Mouse (Mus musculus): ENCODE measurements around the gene Flywch1. TPM values are rescaled to one million over a fixed set of nuclear protein-coding genes. Genes with fewer than 3 reads are reported as not detected.

The Flywch1 gene
- polyA plus RNA-seq, 1 experiment = 2.3 TPM

GRCm38 (mm10) chr17:23748631-23749391 is 22.6 kb downstream of the Flywch1 start:
- Histone ChIP-seq H3K27me3 (ENCODE audit: control insufficient read depth) (peaks cover 49% of the 10 kb centered on the region), H3K4me1 (ENCODE audit: control insufficient read depth) (peaks cover 9% of the 10 kb centered on the region)

GRCm38 (mm10) chr17:23748026-23748425 is 23.4 kb downstream of the Flywch1 start:
- H3K36me3 ChIP-seq (ENCODE audit: control insufficient read depth) = no peaks in the 10 kb centered on the region
- H3K4me3 ChIP-seq (replicated peaks) = no peak overlapping the region
- peaks cover 8% of the 10 kb centered on the region; the same call in 1 of the 2 replicates for H3K9me3 ChIP-seq (ENCODE audit: control insufficient read depth, low read length)
- TF ChIP-seq GATA1 (IDR thresholded peaks at IDR 0.05; ENCODE audit: low read length) = no peak
- no peak for TF ChIP-seq TAL1 (IDR thresholded peaks at IDR 0.05; ENCODE audit: low read length)
- peaks cover 57% of the 10 kb centered on the region for H3K27me3 ChIP-seq (ENCODE audit: control insufficient read depth)
- H3K4me1 ChIP-seq (ENCODE audit: control insufficient read depth) = peaks cover 9% of the 10 kb centered on the region

More at GRCm38 (mm10) chr17:23748631-23749391, 22.6 kb downstream of the Flywch1 start:
- TF ChIP-seq GATA1 (IDR thresholded peaks at IDR 0.05; ENCODE audit: low read length) (no peak), TAL1 (IDR thresholded peaks at IDR 0.05; ENCODE audit: low read length) (no peak)
- H3K4me3 ChIP-seq (replicated peaks) = peak overlapping the region; percentile 47
- H3K9me3 ChIP-seq (ENCODE audit: control insufficient read depth, low read length) = peaks cover 6% of the 10 kb centered on the region; the same call in 1 of the 2 replicates
- no peaks in the 10 kb centered on the region; the same call in 1 of the 2 replicates for H3K36me3 ChIP-seq (ENCODE audit: control insufficient read depth)

DNA sequence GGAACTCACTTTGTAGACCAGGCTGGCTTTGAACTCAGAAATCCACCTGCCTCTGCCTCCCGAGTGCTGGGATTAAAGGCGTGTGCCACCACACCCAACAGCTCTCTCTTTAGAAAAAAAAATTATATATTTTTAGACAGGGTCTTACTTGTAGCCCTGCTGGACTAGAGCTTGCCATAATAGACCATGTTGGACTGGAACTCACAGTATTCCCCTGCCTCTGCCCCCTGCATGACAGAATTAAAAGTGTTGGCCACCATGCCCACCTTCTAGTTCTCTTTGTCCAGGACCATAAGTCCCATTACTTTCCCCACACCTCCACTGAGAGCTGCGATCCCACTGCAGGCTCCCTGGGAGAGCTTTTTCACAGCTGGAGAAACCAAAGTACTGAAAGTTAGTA is 23.9 kb downstream of the Flywch1 start:
- Histone ChIP-seq H3K36me3 (ENCODE audit: control insufficient read depth) (no peaks in the 10 kb centered on the region), H3K4me3 (replicated peaks) (no peak overlapping the region), H3K9me3 (ENCODE audit: control insufficient read depth, low read length) (peaks cover 12% of the 10 kb centered on the region; the same call in 1 of the 2 replicates), H3K4me1 (ENCODE audit: control insufficient read depth) (peaks cover 11% of the 10 kb centered on the region), H3K27me3 (ENCODE audit: control insufficient read depth) (peaks cover 63% of the 10 kb centered on the region)
- TF ChIP-seq TAL1 (IDR thresholded peaks at IDR 0.05; ENCODE audit: low read length) (no peak), GATA1 (IDR thresholded peaks at IDR 0.05; ENCODE audit: low read length) (no peak)

DNA sequence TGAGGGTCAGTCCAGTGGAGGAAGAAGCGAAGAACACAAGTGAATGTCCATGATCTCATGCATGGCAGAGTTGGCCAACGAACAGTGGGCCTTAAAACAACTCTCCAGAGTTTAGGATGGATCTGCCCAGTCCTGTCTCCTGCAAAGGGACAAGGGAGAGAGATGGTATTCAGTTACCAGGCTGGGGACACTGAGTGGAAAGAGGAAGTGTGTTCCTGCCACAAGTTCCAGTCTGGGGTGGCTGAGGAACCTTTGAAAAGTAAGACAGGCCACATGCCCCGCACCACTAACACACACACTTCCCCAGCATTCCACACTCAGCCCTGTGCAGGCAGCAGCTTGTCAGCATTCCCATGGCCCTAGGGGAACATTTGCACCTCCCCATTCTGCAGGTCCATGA is 24.6 kb downstream of the Flywch1 start:
- Histone ChIP-seq H3K4me1 (ENCODE audit: control insufficient read depth) (peaks cover 18% of the 10 kb centered on the region), H3K27me3 (ENCODE audit: control insufficient read depth) (peaks cover 70% of the 10 kb centered on the region), H3K4me3 (replicated peaks) (no peak overlapping the region), H3K36me3 (ENCODE audit: control insufficient read depth) (no peaks in the 10 kb centered on the region), H3K9me3 (ENCODE audit: control insufficient read depth, low read length) (peaks cover 18% of the 10 kb centered on the region; the same call in 1 of the 2 replicates)
- TF ChIP-seq GATA1 (IDR thresholded peaks at IDR 0.05; ENCODE audit: low read length) (no peak), TAL1 (IDR thresholded peaks at IDR 0.05; ENCODE audit: low read length) (no peak)

- Histone ChIP-seq H3K4me1 (ENCODE audit: control insufficient read depth) (peaks cover 22% of the 10 kb centered on the region), H3K9me3 (ENCODE audit: control insufficient read depth, low read length) (peaks cover 21% of the 10 kb centered on the region; the same call in 1 of the 2 replicates), H3K36me3 (ENCODE audit: control insufficient read depth) (no peaks in the 10 kb centered on the region), H3K4me3 (replicated peaks) (no peak overlapping the region), H3K27me3 (ENCODE audit: control insufficient read depth) (peaks cover 74% of the 10 kb centered on the region)
- TF ChIP-seq TAL1 (IDR thresholded peaks at IDR 0.05; ENCODE audit: low read length) = no peak
- TF ChIP-seq GATA1 (IDR thresholded peaks at IDR 0.05; ENCODE audit: low read length) = no peak
These were observed 25.1 kb downstream of the Flywch1 start for GRCm38 (mm10) chr17:23746311-23746710.

DNA sequence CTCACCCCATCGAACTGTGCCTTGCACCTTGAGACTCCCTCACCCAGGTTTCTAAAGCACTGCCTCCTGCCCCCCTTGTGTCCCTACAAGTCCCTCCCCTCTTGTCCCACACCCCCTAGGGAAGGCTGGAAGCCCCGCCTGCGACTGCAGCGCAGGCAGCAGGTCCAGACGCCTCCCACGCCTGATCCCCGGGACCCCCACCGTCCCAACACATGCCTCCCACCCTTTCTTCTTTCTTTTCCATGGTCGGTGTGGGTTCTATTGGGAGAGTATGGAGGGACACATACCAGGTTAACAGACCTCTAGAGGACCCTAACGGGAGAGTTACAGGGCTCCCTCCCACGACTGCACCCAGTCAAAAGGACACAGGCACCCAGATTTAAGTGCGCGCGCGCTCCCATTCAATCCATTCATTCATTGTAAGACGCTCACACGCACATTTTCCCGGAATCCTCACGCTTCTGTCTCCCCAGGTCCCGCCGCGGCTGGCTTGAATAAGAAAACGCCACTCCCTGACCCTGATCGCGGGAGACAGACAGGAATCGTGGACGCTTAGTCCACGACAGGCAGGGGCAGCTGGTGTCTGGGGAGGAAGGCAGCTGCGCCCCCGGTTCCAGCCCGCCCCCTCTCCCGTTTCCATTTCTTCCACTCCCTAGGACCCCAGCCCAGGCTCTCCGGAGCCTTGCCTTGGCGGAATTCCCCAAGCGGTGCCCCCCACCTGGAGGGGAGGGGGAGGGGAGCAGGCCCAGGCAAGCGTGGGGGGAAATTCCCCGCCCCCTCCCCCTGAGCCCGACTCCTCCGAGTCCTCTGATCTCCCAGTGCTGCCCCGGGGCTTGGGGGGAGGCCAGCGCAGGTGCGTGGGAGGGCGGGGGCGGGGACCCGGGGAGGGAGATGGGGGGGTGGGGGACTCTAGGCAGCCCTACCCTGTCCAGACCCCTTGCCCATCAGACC is 25.8 kb downstream of the Flywch1 start, which contains the start of gene Kremen2:
Kremen2 (minus strand) TSS at position 533 of the 951 bp plus-strand sequence.
- no peak within 1 kb of the TSS for H3K4me3 ChIP-seq (replicated peaks)
- H3K27me3 ChIP-seq (ENCODE audit: control insufficient read depth) = peaks cover 82% of the 10 kb centered on the region
- TF ChIP-seq GATA1 (IDR thresholded peaks at IDR 0.05; ENCODE audit: low read length) = no peak
- TF ChIP-seq TAL1 (IDR thresholded peaks at IDR 0.05; ENCODE audit: low read length) = no peak
- peaks cover 21% of the 10 kb centered on the region; the same call in 1 of the 2 replicates for H3K9me3 ChIP-seq (ENCODE audit: control insufficient read depth, low read length)
- peaks cover 29% of the 10 kb centered on the region for H3K4me1 ChIP-seq (ENCODE audit: control insufficient read depth)
- H3K36me3 ChIP-seq (ENCODE audit: control insufficient read depth) = no peaks in the 10 kb centered on the region

DNA sequence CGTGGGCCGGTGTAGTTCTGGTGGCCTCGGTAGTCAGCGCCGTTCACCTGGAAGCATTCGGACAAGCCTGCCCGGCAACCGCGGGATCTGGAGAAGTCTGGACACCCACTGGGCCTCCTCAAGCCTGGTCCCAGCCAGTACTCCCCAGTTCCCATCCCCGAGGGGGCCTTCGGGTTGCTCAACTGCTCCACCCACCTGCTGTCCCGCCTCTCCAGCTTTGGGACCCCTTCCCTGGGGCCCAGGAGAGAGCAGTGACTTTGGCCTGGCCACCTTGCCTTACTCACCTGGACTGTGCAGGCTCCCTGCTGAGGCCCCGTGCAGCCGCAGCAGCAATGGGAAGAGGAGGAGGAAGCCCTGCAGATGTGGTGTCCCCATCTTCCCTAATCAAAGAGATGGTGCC is 26.8 kb downstream of the Flywch1 start:
- H3K4me3 ChIP-seq (replicated peaks) = no peak overlapping the region
- no peak for TF ChIP-seq GATA1 (IDR thresholded peaks at IDR 0.05; ENCODE audit: low read length)
- no peak for TF ChIP-seq TAL1 (IDR thresholded peaks at IDR 0.05; ENCODE audit: low read length)
- peaks cover 21% of the 10 kb centered on the region; the same call in 1 of the 2 replicates for H3K9me3 ChIP-seq (ENCODE audit: control insufficient read depth, low read length)
- peaks cover 91% of the 10 kb centered on the region for H3K27me3 ChIP-seq (ENCODE audit: control insufficient read depth)
- no peaks in the 10 kb centered on the region for H3K36me3 ChIP-seq (ENCODE audit: control insufficient read depth)
- H3K4me1 ChIP-seq (ENCODE audit: control insufficient read depth) = peaks cover 38% of the 10 kb centered on the region

DNA sequence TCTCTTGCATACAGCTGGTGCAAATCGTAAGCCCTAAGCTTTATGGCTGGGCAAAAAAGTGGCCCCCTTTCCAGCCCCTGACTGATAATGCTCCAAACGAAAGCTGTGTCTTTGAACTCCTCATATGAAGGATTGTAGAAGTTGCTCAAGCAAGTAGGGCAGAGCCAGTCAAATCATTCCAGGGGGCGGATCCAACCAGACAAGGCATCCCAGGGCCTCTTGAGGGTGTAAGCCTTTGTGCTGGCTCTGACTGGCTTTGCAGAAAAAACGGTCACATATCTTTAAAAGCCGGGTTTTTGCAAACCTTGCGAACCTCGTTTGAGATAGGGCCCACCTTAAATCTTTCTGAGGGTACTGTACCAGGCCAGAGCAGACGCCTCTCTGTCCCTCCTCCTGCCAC is 27.3 kb downstream of the Flywch1 start:
- H3K4me1 ChIP-seq (ENCODE audit: control insufficient read depth) = peaks cover 38% of the 10 kb centered on the region
- TF ChIP-seq GATA1 (IDR thresholded peaks at IDR 0.05; ENCODE audit: low read length) = no peak
- no peak for TF ChIP-seq TAL1 (IDR thresholded peaks at IDR 0.05; ENCODE audit: low read length)
- H3K27me3 ChIP-seq (ENCODE audit: control insufficient read depth) = peaks cover 97% of the 10 kb centered on the region
- H3K36me3 ChIP-seq (ENCODE audit: control insufficient read depth) = no peaks in the 10 kb centered on the region
- H3K9me3 ChIP-seq (ENCODE audit: control insufficient read depth, low read length) = peaks cover 21% of the 10 kb centered on the region; the same call in 1 of the 2 replicates
- H3K4me3 ChIP-seq (replicated peaks) = no peak overlapping the region
